8 mouse cellular contexts compared by ENCODE assay signal in the genomic region with DNA sequence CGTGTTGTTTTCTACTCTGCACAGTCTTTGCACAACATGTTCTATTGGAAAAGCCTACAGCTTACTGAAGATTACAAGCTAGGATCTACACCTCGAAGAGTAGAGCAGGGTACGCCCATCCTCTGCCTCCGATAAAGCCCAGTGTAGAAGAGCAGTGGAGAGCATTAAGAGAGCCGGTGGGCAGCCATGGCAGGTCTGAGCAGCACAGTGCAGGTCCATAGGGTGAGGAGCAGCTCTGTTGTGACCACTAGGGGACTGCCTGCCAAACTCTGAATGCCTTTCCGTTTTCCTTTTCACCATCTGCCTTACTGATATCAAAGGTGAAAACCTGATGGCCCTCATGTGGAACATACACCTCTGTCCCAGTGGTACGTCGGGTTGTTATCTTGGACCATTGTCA. TPM values are rescaled to one million over a fixed set of nuclear protein-coding genes. Genes with fewer than 3 reads are reported as not detected.
DNase-seq lines count a peak whose midpoint lies in the region; ATAC-seq and TF ChIP-seq lines count a peak whose summit lies in the region.

No protein-coding gene starts in this region.

- no peak for ATAC-seq in lung, embryonic 14.5 days (ENCODE audit: insufficient read depth)
- ATAC-seq in hindbrain, embryonic 11.5 days (ENCODE audit: low FRiP score), result no peak
- ATAC-seq in liver, embryonic 15.5 days (ENCODE audit: insufficient read depth), result peak; percentile 22; the same call in 1 of the 2 replicates

- H3K36me3 ChIP-seq in lung, embryonic 14.5 days (ENCODE audit: insufficient read depth), result peaks cover 5% of the 10 kb centered on the region; the same call in 1 of the 2 replicates
- no peaks in the 10 kb centered on the region for H3K36me3 ChIP-seq in hindbrain, embryonic 11.5 days (ENCODE audit: control insufficient read depth, insufficient read depth, low read length)
- peaks cover 21% of the 10 kb centered on the region for H3K36me3 ChIP-seq in liver, embryonic 15.5 days (replicated peaks)
- no peaks in the 10 kb centered on the region for H3K36me3 ChIP-seq in spleen, adult 2 months (ENCODE audit: control insufficient read depth, insufficient read depth, low read length)

- 0 out of 2 replicates have a peak overlapping the region, but pooled peaks have one; percentile 8 for H3K4me3 ChIP-seq in lung, embryonic 14.5 days (ENCODE audit: low read depth, low read length)
- H3K4me3 ChIP-seq in hindbrain, embryonic 11.5 days (ENCODE audit: low read depth, low read length), result no peak overlapping the region
- H3K4me3 ChIP-seq in liver, embryonic 15.5 days (replicated peaks), result peak overlapping the region; percentile 98
- peak overlapping the region; percentile 16; the same call in 1 of the 2 replicates for H3K4me3 ChIP-seq in spleen, adult 2 months (ENCODE audit: extremely low read depth, insufficient read depth, insufficient read length)

- no peaks in the 10 kb centered on the region for H3K9me3 ChIP-seq in lung, embryonic 14.5 days (ENCODE audit: low read depth, low read length)
- H3K9me3 ChIP-seq in hindbrain, embryonic 11.5 days (ENCODE audit: control insufficient read depth, low read length), result no peaks in the 10 kb centered on the region
- H3K9me3 ChIP-seq in liver, embryonic 15.5 days (replicated peaks), result no peaks in the 10 kb centered on the region

- peak overlapping the region; percentile 73 for H3K4me2 ChIP-seq in lung, embryonic 14.5 days
- H3K4me2 ChIP-seq in hindbrain, embryonic 11.5 days (replicated peaks; ENCODE audit: low read depth, low read length), result no peak overlapping the region
- peak overlapping the region; percentile 89 for H3K4me2 ChIP-seq in liver, embryonic 15.5 days

- WGBS in lung, embryonic 14.5 days, result 59% methylated on average over 8 of the region's 8 CpGs
- 69% methylated on average over 8 of the region's 8 CpGs for WGBS in hindbrain, embryonic 11.5 days
- 22% methylated on average over 8 of the region's 8 CpGs for WGBS in liver, embryonic 15.5 days (ENCODE audit: insufficient replicate concordance)
- WGBS in spleen, adult 2 months, result 41% methylated on average over 8 of the region's 8 CpGs

- no peak overlapping the region for H3K27ac ChIP-seq in lung, embryonic 14.5 days (ENCODE audit: low read depth)
- H3K27ac ChIP-seq in hindbrain, embryonic 11.5 days (ENCODE audit: low read depth, low read length), result no peak overlapping the region
- peak overlapping the region; percentile 95 for H3K27ac ChIP-seq in liver, embryonic 15.5 days (replicated peaks)
- peak overlapping the region; percentile 20; the same call in 1 of the 2 replicates for H3K27ac ChIP-seq in spleen, adult 2 months (ENCODE audit: insufficient read depth, low read length)

- no peak for TF ChIP-seq POLR2A in spleen, adult 2 months (IDR thresholded peaks at IDR 0.05; ENCODE audit: low read depth, low read length)

- H3K27me3 ChIP-seq in lung, embryonic 14.5 days (ENCODE audit: insufficient read depth, low read length), result no peaks in the 10 kb centered on the region
- no peaks in the 10 kb centered on the region for H3K27me3 ChIP-seq in hindbrain, embryonic 11.5 days (ENCODE audit: control insufficient read depth, insufficient read depth, low read length)
- no peaks in the 10 kb centered on the region for H3K27me3 ChIP-seq in liver, embryonic 15.5 days
- no peaks in the 10 kb centered on the region for H3K27me3 ChIP-seq in spleen, adult 2 months (ENCODE audit: control insufficient read depth, insufficient read depth, low read length)

- peak; percentile 28 for DNase-seq in lung, embryonic 14.5 days
- no peak for DNase-seq in lung, postnatal 25 days (ENCODE audit: low spot score)
- peak; percentile 43 for DNase-seq in c-Kit-negative CD71-positive TER-119-positive erythroid progenitor cells, embryonic 14.5 days (ENCODE audit: low read depth, low spot score)
- peak; percentile 24 for DNase-seq in hindbrain, embryonic 11.5 days (ENCODE audit: low spot score)
- peak in 1 of 2 experiments; percentile 21 for DNase-seq in spleen, adult 2 months (ENCODE audit: low read depth in 1 of 2, low spot score in 2 of 2)
- no peak for DNase-seq in thymus, postnatal 14 days
- DNase-seq in layer of hippocampus, postnatal 25 days (ENCODE audit: extremely low spot score in 1 of 2, low spot score in 1 of 2), result no peak

- H3K9ac ChIP-seq in lung, embryonic 14.5 days, result no peak overlapping the region
- no peak overlapping the region for H3K9ac ChIP-seq in hindbrain, embryonic 11.5 days (ENCODE audit: low read depth, low read length)
- H3K9ac ChIP-seq in liver, embryonic 15.5 days, result peak overlapping the region; percentile 98; the same call in 1 of the 2 replicates

- TF ChIP-seq CTCF in lung, embryonic 14.5 days (IDR thresholded peaks at IDR 0.05; ENCODE audit: low read depth), result peak; percentile 68
- TF ChIP-seq CTCF in spleen, adult 2 months (IDR thresholded peaks at IDR 0.05; ENCODE audit: extremely low read depth, insufficient read depth, insufficient read length, insufficient replicate concordance), result peak; percentile 53; the same call in 1 of the 2 replicates

- 0 out of 2 replicates have a peak, but pooled peaks cover 9% of the 10 kb centered on the region for H3K4me1 ChIP-seq in lung, embryonic 14.5 days (ENCODE audit: insufficient read depth)
- H3K4me1 ChIP-seq in hindbrain, embryonic 11.5 days (replicated peaks; ENCODE audit: control insufficient read depth, insufficient read depth, low read length), result peaks cover 4% of the 10 kb centered on the region
- H3K4me1 ChIP-seq in liver, embryonic 15.5 days (replicated peaks), result peaks cover 65% of the 10 kb centered on the region
- H3K4me1 ChIP-seq in spleen, adult 2 months (ENCODE audit: control insufficient read depth, insufficient read depth, insufficient read length), result peaks cover 12% of the 10 kb centered on the region; the same call in 1 of the 2 replicates

RNA-seq across cellular contexts. Expression of gene Ube2f, which starts 1.8 kb away (rescaled TPM):
- 77.9 and 78.0 TPM in 2 replicates for polyA plus RNA-seq in lung, embryonic 14.5 days (2014; fragmentation: Nextera tagmentation; extraction: Ambion mirVana)
- polyA plus RNA-seq in hindbrain, embryonic 11.5 days (2014; fragmentation: Nextera tagmentation; extraction: Ambion mirVana), result 88.9 and 95.2 TPM in 2 replicates
- polyA plus RNA-seq in liver, embryonic 15.5 days (2015; fragmentation: Nextera tagmentation; extraction: Ambion mirVana), result 66.9 and 68.6 TPM in 2 replicates
- 28.6 and 31.8 TPM in 2 replicates for polyA plus RNA-seq in spleen, adult 2 months (2012; rRNA removed)
- total RNA-seq in layer of hippocampus, postnatal 25 days (2021), result 10 to 100 TPM; 47.7 to 54.2 TPM

RNA-seq across cellular contexts. Expression of gene Scly, which starts 46.2 kb away (rescaled TPM):
- polyA plus RNA-seq in lung, embryonic 14.5 days (2014; fragmentation: Nextera tagmentation; extraction: Ambion mirVana), result 11.8 and 12.3 TPM in 2 replicates
- 12.0 and 13.8 TPM in 2 replicates for polyA plus RNA-seq in hindbrain, embryonic 11.5 days (2014; fragmentation: Nextera tagmentation; extraction: Ambion mirVana)
- 27.5 and 31.2 TPM in 2 replicates for polyA plus RNA-seq in liver, embryonic 15.5 days (2015; fragmentation: Nextera tagmentation; extraction: Ambion mirVana)
- polyA plus RNA-seq in spleen, adult 2 months (2012; rRNA removed), result 20.9 and 25.3 TPM in 2 replicates
- 10 to 100 TPM; 17.8 to 21.2 TPM for total RNA-seq in layer of hippocampus, postnatal 25 days (2021)

Comparison
In these comparisons a context has a peak if more than half of its experiments do, and no peak if none do; other contexts are left out.
1. DNase-seq: peak in lung, embryonic 14.5 days (single experiment), c-Kit-negative CD71-positive TER-119-positive erythroid progenitor cells, embryonic 14.5 days (single experiment) and hindbrain, embryonic 11.5 days (single experiment); none in lung, postnatal 25 days (single experiment), thymus, postnatal 14 days (single experiment) and layer of hippocampus, postnatal 25 days (0 of 2).
2. H3K27ac ChIP-seq: peak in liver, embryonic 15.5 days (single experiment) and spleen, adult 2 months (single experiment); none in lung, embryonic 14.5 days (single experiment) and hindbrain, embryonic 11.5 days (single experiment).